Mouse (Mus musculus) urinary bladder, postnatal 14 days (tissue): ENCODE measurements around the gene Syngap1.
"Not testable (repeated sequence)": the region's sequence is repeated elsewhere in the genome, so short reads cannot be mapped to it uniquely, and the experiment has no call there.

Experiments used
- DNase-seq: peaks from one replicate; pipeline ENCODE4 v3.0.0; 2021; ENCODE audit warnings: low spot score

The Syngap1 gene

DNA sequence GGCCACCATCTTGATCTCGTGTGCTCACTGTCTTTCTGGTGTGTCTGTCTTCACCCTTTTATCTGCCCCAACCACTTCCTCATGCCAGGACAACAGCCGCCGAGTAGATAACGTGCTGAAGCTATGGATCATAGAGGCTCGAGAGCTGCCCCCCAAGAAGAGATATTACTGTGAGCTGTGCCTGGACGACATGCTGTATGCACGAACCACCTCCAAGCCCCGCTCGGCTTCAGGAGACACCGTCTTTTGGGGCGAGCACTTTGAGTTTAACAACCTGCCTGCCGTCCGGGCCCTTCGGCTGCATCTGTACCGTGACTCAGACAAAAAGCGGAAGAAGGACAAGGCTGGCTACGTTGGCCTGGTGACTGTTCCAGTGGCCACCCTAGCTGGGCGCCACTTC is 15.8 kb downstream of the Syngap1 start:
- DNase-seq: no peak

DNA sequence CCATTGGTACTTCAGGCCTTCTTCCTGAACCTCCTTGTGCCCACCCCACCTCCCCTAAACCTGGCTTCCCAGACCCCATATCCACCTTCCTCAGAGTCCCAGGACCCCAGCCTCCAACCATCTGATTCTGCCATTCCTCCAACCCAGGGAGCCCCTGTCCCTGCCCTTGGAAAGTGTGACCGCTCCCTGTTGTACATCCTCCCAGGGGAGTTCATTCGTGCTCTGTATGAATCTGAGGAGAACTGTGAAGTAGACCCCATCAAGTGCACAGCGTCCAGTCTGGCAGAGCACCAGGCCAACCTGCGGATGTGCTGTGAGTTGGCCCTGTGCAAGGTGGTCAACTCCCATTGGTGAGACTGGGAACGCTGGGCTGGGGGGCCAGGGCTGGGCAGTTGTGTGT is 16.8 kb downstream of the Syngap1 start:
- no peak for DNase-seq

DNA sequence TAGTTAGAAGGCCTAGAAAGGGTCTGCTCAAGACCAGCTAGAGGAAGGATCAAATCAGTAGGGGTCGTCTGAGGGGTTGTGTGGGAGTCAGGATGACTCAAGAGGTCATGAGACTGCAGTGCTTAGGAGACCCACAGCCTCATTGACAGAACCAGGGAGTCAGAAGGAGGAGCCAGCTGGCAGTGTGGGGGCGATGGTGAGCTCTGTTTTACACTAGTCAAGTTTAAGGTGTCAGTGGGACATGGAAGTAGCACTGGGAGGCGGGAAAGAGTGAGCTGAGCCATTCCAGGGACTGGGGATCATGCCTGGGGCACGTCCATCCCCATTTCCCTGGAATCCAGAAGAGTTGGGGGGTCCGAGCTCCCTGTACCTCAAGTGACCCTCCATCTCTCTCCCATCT is 17.8 kb downstream of the Syngap1 start:
- no peak for DNase-seq

DNA sequence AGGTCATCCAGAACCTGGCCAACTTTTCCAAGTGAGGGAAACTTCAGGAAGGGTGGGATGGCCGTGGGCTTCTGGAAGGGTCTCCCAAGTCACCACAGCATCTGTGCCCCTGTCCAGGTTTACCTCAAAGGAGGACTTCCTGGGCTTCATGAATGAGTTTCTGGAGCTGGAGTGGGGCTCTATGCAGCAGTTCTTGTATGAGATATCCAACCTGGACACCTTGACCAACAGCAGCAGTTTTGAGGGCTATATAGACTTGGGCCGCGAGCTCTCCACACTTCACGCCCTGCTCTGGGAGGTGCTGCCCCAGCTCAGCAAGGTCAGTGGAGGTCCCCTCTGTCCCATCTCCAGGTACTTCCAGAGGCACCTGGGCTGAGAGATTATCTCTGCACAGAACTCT is 18.8 kb downstream of the Syngap1 start:
- DNase-seq: no peak

DNA sequence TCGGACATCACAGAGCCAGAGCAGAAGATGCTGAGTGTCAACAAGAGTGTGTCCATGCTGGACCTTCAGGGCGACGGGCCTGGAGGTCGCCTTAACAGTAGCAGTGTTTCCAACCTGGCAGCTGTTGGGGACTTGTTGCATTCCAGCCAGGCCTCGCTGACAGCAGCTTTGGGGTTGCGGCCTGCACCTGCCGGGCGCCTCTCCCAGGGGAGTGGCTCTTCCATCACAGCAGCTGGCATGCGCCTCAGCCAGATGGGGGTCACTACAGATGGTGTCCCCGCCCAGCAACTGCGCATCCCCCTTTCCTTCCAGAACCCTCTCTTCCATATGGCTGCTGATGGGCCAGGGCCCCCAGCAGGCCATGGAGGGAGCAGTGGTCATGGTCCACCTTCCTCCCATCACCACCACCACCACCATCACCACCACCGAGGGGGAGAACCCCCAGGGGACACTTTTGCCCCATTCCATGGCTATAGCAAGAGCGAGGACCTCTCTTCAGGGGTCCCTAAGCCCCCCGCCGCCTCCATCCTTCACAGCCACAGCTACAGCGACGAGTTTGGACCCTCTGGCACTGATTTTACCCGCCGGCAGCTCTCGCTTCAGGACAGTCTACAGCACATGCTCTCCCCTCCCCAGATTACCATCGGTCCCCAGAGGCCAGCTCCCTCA is 20.7 kb downstream of the Syngap1 start:
- DNase-seq: no peak

DNA sequence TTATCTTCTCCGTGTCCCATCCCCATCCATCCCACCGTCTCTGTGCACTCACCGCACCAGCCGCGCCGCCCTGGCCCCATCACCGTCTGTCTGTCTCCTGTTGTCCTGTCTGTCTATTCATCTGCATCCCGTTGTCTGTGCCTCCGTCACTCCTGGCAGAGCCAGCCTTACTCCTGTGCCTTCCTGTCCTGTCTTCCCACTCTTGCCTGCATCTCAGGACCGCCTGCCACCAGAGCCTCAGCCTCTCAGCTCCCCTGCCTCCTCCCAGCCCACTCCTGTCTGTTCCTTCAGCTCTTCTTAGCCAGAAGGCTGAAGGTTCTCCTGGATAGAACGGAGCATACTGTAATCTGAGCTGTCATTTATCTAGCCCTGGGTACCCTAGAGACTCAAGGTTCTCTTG is 25.9 kb downstream of the Syngap1 start:
- DNase-seq: no peak

DNA sequence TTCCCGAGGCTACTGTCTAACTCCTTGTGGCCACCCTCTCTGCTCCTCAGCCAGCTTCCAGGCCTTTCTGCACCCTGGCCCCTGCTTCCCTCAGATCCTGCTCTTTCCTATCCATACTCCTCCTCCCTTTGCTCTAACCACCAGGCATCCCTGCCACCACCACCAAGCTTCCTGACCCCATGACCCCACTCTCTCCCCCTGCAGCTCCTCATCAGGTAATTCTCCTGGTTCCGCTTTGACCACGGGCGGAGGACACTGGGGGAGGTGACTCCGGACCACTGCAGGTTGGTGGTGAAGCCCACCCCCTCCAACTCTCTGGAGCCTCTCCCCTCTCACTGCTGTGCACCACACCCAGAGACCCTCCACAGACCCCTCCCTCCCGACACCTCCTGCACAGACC is 26.4 kb downstream of the Syngap1 start:
- DNase-seq: no peak

DNA sequence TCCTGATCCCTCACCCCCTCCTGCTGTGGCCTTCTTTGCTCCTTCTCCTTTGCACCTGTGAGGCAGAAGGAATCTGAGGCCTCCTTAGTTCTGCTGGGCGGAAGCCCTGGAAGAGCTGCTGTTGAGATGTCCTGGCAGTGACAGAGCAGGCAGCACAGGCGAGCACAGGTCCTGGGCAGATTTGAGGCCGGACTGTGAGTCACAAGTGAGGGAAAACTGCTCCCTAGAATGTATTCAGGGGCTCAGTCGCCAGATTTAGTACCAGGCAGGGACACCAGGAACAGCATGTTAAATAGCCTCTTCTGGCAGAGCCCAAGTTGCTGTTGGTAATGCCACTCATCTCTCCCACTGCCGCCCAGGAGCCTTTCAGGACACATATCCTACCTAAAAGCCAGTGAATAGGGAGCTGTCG is 27.2 kb downstream of the Syngap1 start:
- DNase-seq: no peak

DNA sequence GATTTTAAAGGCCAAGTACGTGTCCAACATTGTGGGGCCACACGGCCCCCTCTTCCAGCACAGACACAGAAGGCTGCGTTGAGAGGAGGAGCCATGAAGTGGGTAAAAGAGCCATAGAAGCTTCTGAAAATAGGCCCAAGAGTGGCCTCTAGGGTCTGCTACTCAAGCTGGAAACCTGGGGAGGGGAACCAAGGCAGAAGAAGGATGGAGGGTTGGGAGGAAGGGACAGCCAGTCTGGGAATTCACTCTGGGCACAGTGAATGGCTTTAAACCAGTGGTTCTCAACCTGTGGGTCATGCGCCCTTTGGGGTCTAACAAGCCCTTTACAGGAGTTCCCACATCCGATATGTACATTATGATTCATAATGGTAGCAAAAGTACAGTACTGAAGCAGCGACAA is 28.2 kb downstream of the Syngap1 start:
- DNase-seq: no peak

DNA sequence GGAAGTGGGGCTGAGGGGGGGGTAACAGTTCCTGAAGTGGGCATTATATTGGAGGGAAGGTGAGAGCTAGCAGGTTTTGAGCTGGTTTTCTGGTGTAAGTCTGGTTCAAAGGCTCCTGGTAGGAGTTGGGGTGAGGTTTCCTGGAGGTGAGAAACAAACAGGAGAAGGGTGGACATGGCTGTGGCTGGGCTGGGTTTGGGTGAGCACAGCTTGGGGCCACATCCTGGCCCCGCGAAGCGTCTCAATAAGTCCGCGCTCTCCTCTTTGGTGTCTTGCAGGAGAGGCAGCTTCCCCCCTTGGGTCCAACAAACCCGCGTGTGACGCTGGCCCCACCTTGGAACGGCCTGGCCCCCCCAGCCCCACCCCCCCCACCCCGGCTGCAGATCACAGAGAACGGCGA is 29.2 kb downstream of the Syngap1 start:
- DNase-seq: no peak

DNA sequence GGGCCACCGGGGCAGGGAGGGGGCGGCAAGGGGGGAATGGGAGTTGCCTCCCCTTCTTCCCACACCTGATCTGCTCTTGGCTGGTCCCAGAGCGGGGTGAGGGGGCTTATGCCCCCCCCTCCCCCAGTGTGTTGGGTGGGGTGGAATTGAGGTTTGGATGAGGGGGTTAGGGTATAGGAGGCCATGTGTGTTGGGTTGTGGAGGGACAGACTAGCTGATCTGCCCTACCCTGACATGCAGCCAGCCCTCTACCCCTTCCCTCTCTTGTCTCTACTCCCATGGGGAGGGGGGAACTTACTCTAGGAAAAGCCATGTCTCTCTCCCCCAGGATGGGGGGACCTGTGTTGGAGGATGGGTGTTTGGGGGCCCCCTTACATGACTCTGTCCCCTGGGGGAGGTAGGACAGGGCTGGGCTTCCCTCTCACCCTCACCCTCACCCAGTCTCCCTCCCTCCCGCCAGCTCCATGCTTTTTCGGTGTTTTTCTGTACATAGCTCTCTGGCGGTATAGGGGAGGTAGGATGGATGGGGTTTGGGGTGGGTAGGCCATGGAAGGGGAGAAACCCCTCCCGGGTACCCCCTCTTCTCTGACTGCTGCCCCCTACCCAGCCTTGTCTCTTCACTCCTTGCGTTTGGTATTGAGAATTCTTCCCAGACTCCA is 30.3 kb downstream of the Syngap1 start:
- no peak for DNase-seq

DNA sequence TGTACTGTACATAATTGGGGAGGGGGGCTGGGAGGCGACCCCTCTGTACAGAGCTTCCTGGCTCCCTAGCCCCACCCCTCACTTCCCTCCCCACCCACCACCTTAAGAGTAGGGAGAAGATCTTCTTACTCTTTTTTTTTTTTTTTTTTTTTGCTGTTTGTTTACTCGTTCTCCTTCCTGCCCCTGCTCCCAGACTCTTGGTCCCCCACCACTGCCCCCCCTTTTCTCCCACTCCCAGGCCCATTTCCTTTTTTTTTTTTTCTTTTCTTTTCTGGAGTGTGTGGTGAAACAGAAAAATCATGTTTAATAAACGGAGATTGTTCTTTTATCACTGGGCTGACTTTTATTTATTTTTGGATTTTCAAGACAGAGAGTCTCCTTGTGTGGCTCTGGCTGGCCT is 31.1 kb downstream of the Syngap1 start:
- DNase-seq: no peak

DNA sequence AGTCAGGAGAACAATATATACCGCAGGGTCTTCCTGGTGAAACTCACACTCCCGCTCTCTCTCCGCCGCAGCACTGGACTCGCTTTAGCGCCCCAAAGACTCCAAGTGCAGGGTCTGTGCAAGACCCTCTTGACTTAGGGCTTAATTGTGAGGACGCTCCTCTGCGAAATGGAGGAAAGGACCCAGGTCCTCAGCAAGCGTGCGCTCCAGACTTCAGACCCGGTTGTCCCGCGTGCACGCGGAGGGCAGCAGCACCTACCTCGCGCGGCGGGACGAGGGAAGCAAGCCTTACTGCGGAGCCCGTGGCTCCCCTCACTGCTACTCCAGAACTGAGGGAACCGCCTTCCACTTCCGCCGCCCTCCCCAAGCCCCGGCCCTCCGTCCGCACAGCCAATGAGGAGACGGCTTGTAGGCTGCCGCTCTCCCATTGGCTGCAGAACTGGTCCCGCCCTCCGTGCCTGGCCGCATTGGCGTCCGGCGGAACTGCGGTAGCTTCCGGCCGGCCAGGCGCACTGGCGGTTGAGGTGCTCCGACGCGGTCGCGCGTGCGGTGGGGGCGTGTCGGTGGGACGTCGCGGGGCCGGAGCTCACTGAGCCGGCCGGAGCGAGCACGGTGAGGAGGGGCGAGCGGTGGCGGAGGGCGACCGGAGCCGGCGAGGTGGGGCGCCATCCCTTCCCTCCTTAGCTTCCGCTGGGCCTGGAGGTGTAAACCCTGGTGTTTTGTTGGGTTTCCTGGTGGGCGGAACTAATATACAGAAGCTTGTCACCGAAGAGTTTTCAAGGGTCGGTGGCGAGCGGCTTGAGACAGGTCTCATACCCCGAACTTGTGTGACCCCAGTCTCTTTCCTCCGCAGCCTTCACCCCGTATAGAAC is 31.9 kb downstream of the Syngap1 start, which contains the start of gene Zbtb9:
TSS of gene Zbtb9 (plus strand) at position 465 of the 872 bp plus-strand sequence.
- peak; percentile 97 for DNase-seq

DNA sequence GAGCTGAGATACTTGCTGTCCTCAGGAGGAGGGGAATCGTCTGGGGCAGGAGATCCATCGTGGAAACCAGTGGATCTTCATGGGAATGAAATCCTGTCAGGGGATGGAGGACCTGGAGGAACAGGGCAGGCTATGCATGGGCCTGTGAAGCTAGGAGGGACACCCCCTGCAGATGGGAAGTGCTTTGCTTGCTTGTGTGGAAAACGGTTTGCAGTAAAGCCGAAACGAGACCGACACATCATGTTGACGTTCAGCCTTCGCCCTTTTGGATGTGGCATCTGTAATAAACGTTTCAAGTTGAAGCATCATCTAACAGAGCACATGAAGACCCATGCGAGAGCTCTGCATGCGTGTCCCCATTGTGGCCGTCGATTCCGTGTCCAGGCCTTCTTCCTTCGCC is 33.5 kb downstream of the Syngap1 start:
- no peak for DNase-seq

DNA sequence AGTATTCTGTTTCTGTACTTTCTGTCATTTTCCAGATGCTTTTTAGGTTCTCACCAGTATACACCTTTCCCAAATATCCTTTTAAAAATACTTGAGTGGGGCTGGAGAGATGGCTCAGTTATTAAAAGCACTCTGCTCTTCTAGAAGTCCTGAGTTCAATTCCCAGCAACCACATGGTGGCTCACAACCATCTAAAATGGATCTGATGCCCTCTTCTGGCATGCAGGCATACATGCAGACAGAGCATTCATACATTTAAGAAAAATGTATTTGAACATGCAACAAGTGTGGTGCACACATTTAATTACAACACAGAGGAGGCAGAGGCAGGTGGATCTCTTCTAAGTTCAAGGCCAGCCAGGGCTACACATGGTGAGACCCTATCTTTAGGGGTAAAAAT is 34.4 kb downstream of the Syngap1 start:
- DNase-seq: no peak

DNA sequence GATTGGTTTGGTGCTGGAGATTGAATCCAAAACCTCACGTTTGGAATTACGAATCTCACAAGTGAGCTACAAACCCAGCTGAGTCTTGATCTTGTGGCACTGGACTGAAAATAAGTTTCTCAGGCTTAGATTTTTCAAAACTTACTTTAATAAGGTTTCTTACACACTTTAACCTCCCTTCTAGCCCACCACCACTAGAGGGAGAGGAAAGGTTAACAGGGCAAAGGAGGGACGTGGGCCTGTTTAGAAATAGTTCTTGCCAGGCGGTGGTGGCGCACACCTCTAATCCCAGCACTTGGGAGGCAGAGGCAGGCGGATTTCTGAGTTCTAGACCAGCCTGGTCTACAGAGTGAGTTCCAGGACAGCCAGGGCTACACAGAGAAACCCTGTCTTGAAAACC is 36.3 kb downstream of the Syngap1 start:
- DNase-seq: not testable (repeated sequence)

DNA sequence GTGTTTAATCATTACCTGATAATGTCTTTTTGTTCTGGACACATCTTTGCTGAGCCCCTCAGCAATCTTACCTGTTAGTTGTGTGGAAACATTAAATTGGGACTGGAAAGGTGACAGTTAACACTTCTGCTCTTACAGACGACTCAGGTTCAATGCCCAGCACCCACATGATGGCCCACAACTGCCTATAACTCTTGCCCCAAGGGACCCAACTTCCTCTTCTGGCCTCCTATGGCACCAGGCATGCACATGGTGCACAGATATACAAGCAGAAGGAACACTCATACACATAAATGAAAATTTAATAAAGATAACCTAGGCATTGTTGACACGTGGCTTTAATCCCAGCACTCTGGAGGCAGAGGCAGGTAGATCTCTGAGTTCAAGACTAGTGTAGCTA is 38.4 kb downstream of the Syngap1 start:
- DNase-seq: no peak

DNA sequence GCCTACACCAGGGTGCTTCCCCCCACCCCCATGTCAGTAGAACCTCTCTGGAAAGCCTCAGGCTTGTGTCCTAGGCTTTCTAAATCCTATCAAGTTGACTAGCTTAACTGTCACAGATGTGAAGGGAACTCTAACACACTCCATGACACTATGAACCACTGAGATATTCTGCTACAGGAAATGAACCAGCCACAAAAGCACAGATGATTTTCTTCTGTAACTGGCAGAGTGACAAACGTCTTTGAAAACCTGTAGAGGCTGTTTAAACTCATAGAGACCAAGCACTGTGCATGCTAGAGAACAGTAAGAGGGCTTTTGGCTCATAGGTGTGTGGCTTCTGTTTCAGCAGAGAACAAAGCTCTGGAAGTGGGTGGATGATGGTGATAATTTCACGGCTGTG is 40.0 kb downstream of the Syngap1 start:
- DNase-seq: no peak

DNA sequence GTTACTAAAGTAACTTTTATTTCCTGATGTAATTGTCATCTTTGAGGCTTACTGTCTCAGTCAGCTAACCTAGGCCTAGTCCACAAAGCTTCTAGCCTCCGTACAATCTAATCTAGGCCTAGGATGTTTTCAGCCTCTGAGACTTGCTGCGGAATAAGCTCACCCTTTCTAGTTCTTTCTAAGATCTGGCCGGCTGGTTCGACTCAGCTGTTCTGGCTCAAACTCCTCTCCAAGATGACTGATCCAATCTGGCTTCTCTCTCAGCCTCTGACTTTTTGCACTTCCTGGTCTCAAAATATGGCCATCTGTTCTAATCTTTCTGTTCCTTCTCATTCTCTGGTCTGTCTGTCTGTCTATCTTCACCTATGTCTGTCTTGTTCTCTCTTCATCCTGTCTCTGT is 42.3 kb downstream of the Syngap1 start:
- DNase-seq: no peak

DNA sequence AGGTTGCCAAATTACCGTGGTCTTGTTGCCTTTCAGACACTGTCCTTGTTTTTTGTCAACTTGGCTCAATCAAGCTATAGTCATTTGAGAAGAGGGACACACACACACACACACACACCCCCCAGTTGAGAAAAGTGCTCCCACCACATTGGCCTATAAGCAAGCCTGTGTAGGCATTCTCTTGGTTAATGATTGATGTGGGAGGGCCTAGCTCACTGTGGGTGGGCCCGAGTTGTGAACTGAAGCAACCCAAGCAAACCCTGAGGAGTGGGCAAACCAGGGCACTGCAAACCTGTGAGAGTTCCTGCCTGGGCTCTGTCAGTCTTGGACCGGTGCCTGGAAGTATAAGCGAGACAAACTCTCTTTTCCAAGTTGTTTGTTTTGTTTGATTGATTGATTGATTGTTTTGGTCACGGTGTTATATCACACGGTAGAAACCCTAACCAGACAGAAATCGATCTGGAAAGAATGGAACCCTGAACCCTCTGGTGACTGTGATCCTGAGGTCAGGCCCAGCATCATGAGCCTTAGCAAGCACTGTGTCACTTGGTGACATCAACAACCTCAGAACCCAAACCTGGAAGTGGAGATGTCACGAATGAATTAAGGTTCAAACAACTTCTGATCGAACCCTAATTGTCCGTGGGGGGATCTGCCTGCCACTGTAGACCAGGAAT is 44.6 kb downstream of the Syngap1 start:
- no peak for DNase-seq

DNA sequence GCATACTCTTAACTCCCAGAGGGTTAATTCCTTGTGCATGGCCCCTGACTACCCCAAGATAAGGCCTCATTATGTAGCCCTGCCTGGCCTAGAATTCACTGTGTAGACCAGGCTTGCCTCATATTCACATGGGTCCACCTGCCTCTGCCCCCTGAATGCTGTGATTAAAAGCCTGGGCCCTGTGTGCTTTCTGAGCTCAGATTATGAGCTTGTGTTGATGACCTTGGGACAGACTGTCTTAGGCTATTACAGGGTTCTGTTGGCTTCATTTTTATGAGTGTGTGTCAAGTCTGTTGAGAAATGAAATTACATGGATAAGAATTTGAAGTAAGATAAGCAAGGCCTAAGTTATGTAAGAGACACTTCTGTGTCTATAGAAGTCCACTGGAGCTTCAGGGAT is 49.5 kb downstream of the Syngap1 start:
- no peak for DNase-seq

DNA sequence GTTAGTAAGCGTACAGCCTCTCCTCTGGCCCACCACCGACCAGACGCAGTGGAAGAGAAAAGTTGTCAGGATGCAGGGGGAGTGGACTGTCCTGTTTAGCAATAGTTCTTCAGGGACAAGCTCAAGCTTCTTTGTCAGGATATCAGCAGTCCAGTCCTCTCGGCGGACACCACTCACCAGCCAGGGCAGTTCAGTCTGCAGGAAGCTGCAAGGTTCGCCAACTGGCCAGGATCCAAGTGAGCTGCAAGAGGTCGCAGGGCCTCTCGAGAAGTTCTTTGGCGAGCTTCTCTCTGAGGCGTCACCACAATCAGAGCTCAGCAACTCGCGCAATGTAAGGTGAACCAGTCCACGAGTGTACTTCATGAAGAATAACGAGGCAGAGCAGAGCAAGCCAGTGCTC is 53.4 kb downstream of the Syngap1 start:
- DNase-seq: peak; percentile 61

DNA sequence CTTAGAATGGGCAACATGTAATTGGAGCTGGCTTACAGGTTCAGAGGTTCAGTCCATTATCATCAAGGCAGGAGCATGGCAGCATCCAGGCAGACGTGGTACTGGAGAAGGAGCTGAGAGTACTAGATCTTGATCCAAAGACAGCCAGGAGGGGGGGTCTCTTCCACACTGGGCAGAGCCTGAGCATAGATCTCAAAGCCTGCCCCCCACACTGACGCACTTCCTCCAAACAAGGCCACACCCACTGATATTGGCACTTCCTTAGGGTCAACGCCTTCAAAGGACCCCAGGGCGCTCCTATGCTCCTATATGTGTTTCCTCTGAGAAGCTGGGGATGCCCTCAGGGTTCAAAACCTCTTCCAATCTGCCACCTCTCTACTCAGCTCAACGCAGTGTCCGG is 54.0 kb downstream of the Syngap1 start:
- DNase-seq: no peak
